Mouse (Mus musculus) gastrocnemius, postnatal 4 days (tissue): ENCODE data around the gene Mmp20. TPM values are rescaled to one million over a fixed set of nuclear protein-coding genes. Genes with fewer than 3 reads are reported as not detected.

Experiments used
- DNase-seq, 2 experiments: peaks; one replicate each; pipeline ENCODE4 v3.0.0; 2021 to 2022; ENCODE audit warnings: low spot score in 2 of 2, mixed read lengths in 2 of 2
- total RNA-seq, 2 experiments: library from RNA; stranded (reverse); gene quantifications; 2 replicates each; pipeline ENCODE4 v1.2.3; 2021

Mmp20 gene
- total RNA-seq, 2 experiments from 2014 or later = not detected

- DNase-seq = no peak
These were observed 58.0 kb downstream of the Mmp20 start for GRCm38 (mm10) chr9:7686024-7686423.

GRCm38 (mm10) chr9:7689799-7690198 lies 61.8 kb downstream of the Mmp20 start:
- no peak for DNase-seq

GRCm38 (mm10) chr9:7691790-7692189 lies 63.8 kb downstream of the Mmp20 start, which contains the start of gene Mmp7:
Gene Mmp7, plus strand, starts transcription at chr9:7692090.
- DNase-seq = no peak

- DNase-seq = no peak
These were observed 65.9 kb downstream of the Mmp20 start for GRCm38 (mm10) chr9:7693961-7694360.

- no peak for DNase-seq
These were observed 67.6 kb downstream of the Mmp20 start for GRCm38 (mm10) chr9:7695646-7696045.

- no peak for DNase-seq
These were observed 80.7 kb downstream of the Mmp20 start for GRCm38 (mm10) chr9:7708698-7709097.

GRCm38 (mm10) chr9:7711196-7711595 lies 83.2 kb downstream of the Mmp20 start:
- no peak for DNase-seq

GRCm38 (mm10) chr9:7714062-7714907 lies 86.3 kb downstream of the Mmp20 start:
- no peak for DNase-seq

- DNase-seq = no peak
These were observed 86.8 kb downstream of the Mmp20 start for GRCm38 (mm10) chr9:7714908-7715175.

GRCm38 (mm10) chr9:7721543-7721942 lies 93.5 kb downstream of the Mmp20 start:
- no peak for DNase-seq

Other genes with a start within 250 kb of the Mmp20 start
- gene Mmp1b, start 240.2 kb upstream of the Mmp20 start, total RNA-seq = not detected
- gene Mmp3, start 182.4 kb upstream of the Mmp20 start, total RNA-seq = under 1 TPM in 1 of 2 experiments, not detected in 1; 0.15 TPM
- gene Mmp10, start 125.9 kb upstream of the Mmp20 start, total RNA-seq = not detected
- gene Mmp8, start 69.8 kb upstream of the Mmp20 start, total RNA-seq = under 1 TPM; 0.15 to 0.29 TPM
- gene Mmp27, start 56.8 kb upstream of the Mmp20 start, total RNA-seq = not detected
- gene Mmp7, start 63.9 kb downstream of the Mmp20 start, total RNA-seq = not detected
- 10 to 100 TPM; 50.8 to 54.9 TPM for gene Tmem123, start 135.8 kb downstream of the Mmp20 start, total RNA-seq
- 10 to 100 TPM; 22.0 to 28.1 TPM for gene Birc2, start 208.8 kb downstream of the Mmp20 start, total RNA-seq
- gene Birc3, start 245.0 kb downstream of the Mmp20 start, total RNA-seq = 10 to 100 TPM; 12.6 to 14.1 TPM